Mouse (Mus musculus) small intestine, adult 10 weeks (tissue): ENCODE measurements around the gene Rbm10. TPM values are rescaled to one million over a fixed set of nuclear protein-coding genes. Genes with fewer than 3 reads are reported as not detected.

ENCODE experiments used
- polyA plus RNA-seq: library from polyadenylated mRNA; stranded (reverse); fragments of 350-450 nt; fragmentation: Illumina TruSeq; extraction: RNeasy Lipid Tissue Mini Kit (QIAGEN cat#74804); gene quantifications from one replicate; pipeline ENCODE4 v1.2.3, GENCODE M21; 2014; ENCODE audit warnings: low replicate concordance

The Rbm10 gene
- polyA plus RNA-seq: 3.8 TPM

DNA sequence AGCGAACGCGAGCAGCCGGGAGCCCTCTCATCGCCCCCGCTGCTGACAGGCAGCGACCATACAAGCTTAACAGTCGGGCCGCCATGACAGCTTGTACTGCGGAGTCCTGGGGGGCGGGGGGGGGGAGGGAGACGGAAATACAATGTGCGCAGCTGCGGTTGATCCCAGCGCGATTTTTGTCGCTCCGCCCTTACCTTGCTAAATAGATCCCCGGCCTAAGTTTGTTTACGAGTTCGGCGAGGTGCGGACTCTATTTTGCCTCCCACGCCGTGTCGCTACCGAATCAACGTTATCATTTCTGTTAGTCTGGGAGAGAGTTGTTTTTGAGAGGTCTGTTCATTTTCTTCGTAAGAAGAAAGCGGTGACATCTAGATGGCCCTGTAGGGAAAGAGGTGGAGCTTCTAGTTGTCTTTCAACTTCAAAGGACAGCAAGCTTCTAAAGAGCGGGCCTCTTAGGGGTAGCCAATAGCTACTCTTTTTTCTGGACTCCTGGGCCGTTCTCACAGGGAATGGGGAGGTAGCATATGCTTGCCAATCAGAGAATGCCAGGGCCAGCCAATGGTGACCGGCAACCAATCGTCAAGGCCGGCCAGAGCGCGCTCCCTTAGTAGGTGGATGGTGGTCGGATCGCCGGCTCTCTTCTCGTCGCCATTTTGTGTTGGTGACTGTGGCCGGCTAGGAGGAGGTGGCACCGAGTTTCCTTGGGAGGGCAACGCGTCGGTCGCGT, at the start of gene Rbm10, which contains the start of gene Ndufb11:
Gene Rbm10, plus strand, starts transcription at position 328 of the 727 bp plus-strand sequence.
Gene Ndufb11, minus strand, starts transcription at position 444 of the 727 bp plus-strand sequence.

GRCm38 (mm10) chrX:20658026-20658652, 40.8 kb downstream of the Rbm10 start, which contains the start of gene Uba1:
Gene Uba1, plus strand, starts transcription at chrX:20658326.

GRCm38 (mm10) chrX:20687519-20688067, 70.3 kb downstream of the Rbm10 start, which contains the start of gene Cdk16:
Gene Cdk16, plus strand, starts transcription at chrX:20687954.

Other genes starting within 250 kb of the Rbm10 start
- 17.1 TPM for gene Jade3, start 191.8 kb upstream of the Rbm10 start, polyA plus RNA-seq
- 29.1 TPM for gene Rgn, start 67.7 kb upstream of the Rbm10 start, polyA plus RNA-seq
- 15.7 TPM for gene Ndufb11, start 116 bp downstream of the Rbm10 start, polyA plus RNA-seq
- 71.9 TPM for gene Uba1, start 40.8 kb downstream of the Rbm10 start, polyA plus RNA-seq
- 16.9 TPM for gene Cdk16, start 70.5 kb downstream of the Rbm10 start, polyA plus RNA-seq
- 1.6 TPM for gene Usp11, start 86.4 kb downstream of the Rbm10 start, polyA plus RNA-seq
- gene Araf, start 180.3 kb downstream of the Rbm10 start, polyA plus RNA-seq: 62.5 TPM